In genomic region chr2:146416283-146416682, GRCm38 (mm10) we compare ENCODE assay signal across 10 mouse cellular contexts.
"Had no signal": no experiment of that assay in that cellular context is flagged by ENCODE, and none has a peak within 500 bp of the region (broad histone marks: within the 10 kb centered on the region; RNA-seq: fewer than 3 reads in every experiment).

No protein-coding gene starts in this region.

- ATAC-seq: midbrain, embryonic 15.5 days had no signal

- DNase-seq: lung, adult 18-20 months; lung, embryonic 14.5 days; lung, postnatal 10 days; lung, postnatal 4 days; retina, postnatal 1 day; right cerebral cortex, adult 18-20 months; thymus, adult 2 months; thymus, postnatal 25 days; thymus, postnatal 4 days had no signal
